Mouse (Mus musculus): ENCODE results near the gene Psg16. TPM values are rescaled to one million over a fixed set of nuclear protein-coding genes. Genes with fewer than 3 reads are reported as not detected.

Psg16 gene
- polyA plus RNA-seq, 1 experiment = not detected

DNA sequence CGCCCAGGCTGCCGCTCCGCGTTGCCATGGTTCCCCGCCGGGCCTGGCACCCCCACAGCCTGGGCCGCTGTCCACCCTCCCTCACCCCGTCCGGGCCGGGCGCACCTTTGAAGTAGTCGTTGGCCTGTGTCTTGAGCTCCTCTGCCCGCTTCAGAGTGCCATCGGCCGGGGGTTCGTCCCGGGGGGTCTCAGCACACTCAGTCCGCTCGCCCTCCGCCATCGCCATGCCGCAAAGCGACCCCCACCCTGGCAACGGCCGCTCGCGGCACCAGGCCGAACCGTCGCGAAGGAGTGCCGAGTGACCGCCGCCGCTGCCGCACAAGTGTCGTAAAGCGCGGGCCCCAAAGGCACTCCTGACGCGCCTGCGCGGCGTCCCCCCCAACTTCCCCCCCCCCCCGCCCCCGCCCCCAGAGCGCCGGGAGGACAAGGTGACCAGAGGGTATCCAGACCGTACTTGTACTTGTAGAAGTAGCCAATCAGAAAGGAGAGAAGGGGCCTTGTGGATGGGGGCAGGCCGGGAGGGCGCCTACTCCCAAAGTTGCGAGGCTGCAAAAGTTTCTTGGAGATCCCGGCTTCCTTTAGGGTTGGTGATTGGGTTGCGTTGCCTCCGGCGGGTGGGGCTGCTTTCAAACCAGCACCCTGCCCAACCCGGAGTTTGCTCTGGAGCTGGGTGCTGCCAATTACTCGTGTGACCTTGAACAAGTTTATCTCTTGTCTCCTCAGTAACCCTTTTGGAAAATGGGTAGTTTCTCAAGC is 46.1 kb upstream of the Psg16 start, which contains the start of gene Ppp5c:
TSS of gene Ppp5c (minus strand) at position 337 of the 756 bp plus-strand sequence.
- H3K4me1 ChIP-seq (ENCODE audit: control insufficient read depth, insufficient read depth, insufficient read length) = peaks cover 40% of the 10 kb centered on the region
- H3K4me3 ChIP-seq (ENCODE audit: extremely low read depth, insufficient read depth, insufficient read length) = peak within 1 kb of the TSS; percentile 97
- H3K27ac ChIP-seq (ENCODE audit: insufficient read depth, low read length) = peak within 1 kb of the TSS; percentile 87
- no peaks in the 10 kb centered on the region for H3K27me3 ChIP-seq (ENCODE audit: control insufficient read depth, insufficient read depth, low read length)
- no peaks in the 10 kb centered on the region for H3K36me3 ChIP-seq (ENCODE audit: control insufficient read depth, insufficient read depth, low read length)
- TF ChIP-seq CTCF (IDR thresholded peaks at IDR 0.05; ENCODE audit: extremely low read depth, insufficient read depth, insufficient read length, insufficient replicate concordance) (no peak), POLR2A (IDR thresholded peaks at IDR 0.05; ENCODE audit: low read depth, low read length) (no peak)
- DNase-seq (ENCODE audit: low read depth in 1 of 2, low spot score in 2 of 2) = peak; percentile 53 to 83
- WGBS = under 1% methylated on average over 58 of the region's 58 CpGs

GRCm38 (mm10) chr7:17028923-17029322 is 44.9 kb upstream of the Psg16 start:
- TF ChIP-seq CTCF (IDR thresholded peaks at IDR 0.05; ENCODE audit: extremely low read depth, insufficient read depth, insufficient read length, insufficient replicate concordance) = no peak
- TF ChIP-seq POLR2A (IDR thresholded peaks at IDR 0.05; ENCODE audit: low read depth, low read length) = no peak
- 85% methylated on average over 7 of the region's 7 CpGs for WGBS
- no peak overlapping the region for H3K27ac ChIP-seq (ENCODE audit: insufficient read depth, low read length)

DNA sequence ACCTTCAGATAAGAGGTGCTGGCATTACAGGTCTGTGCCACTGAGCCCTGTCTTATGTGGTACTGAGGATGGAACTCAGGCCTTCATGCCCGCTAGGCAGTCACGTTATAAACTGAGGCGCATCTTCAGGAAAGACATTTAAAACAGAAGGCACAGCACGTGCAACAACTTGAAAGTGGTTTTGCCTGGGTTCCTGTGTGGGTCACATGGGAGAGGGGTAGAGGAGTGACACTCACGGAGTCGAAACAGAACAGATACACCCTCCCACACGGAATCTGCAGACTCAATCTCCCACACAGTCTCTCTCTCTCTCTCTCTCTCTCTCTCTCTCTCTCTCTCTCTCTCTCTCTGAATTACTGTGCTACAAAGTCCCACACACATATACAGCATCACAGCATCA is 43.6 kb upstream of the Psg16 start:
- no peak overlapping the region for H3K27ac ChIP-seq (ENCODE audit: insufficient read depth, low read length)
- no peaks in the 10 kb centered on the region for H3K36me3 ChIP-seq (ENCODE audit: control insufficient read depth, insufficient read depth, low read length)
- H3K4me3 ChIP-seq (ENCODE audit: extremely low read depth, insufficient read depth, insufficient read length) = no peak overlapping the region
- no peak for TF ChIP-seq CTCF (IDR thresholded peaks at IDR 0.05; ENCODE audit: extremely low read depth, insufficient read depth, insufficient read length, insufficient replicate concordance)
- TF ChIP-seq POLR2A (IDR thresholded peaks at IDR 0.05; ENCODE audit: low read depth, low read length) = no peak
- WGBS = 43% methylated on average over 7 of the region's 7 CpGs
- no peak for DNase-seq (ENCODE audit: low read depth in 1 of 2, low spot score in 2 of 2)
- no peaks in the 10 kb centered on the region for H3K27me3 ChIP-seq (ENCODE audit: control insufficient read depth, insufficient read depth, low read length)
- H3K4me1 ChIP-seq (ENCODE audit: control insufficient read depth, insufficient read depth, insufficient read length) = peaks cover 19% of the 10 kb centered on the region

More at GRCm38 (mm10) chr7:17028923-17029322, 44.9 kb upstream of the Psg16 start:
- H3K36me3 ChIP-seq (ENCODE audit: control insufficient read depth, insufficient read depth, low read length) = no peaks in the 10 kb centered on the region
- H3K27me3 ChIP-seq (ENCODE audit: control insufficient read depth, insufficient read depth, low read length) = no peaks in the 10 kb centered on the region
- no peak for DNase-seq (ENCODE audit: low read depth in 1 of 2, low spot score in 2 of 2)
- no peak overlapping the region for H3K4me3 ChIP-seq (ENCODE audit: extremely low read depth, insufficient read depth, insufficient read length)
- peaks cover 31% of the 10 kb centered on the region for H3K4me1 ChIP-seq (ENCODE audit: control insufficient read depth, insufficient read depth, insufficient read length)

- no peaks in the 10 kb centered on the region for H3K36me3 ChIP-seq (ENCODE audit: control insufficient read depth, insufficient read depth, low read length)
- H3K27ac ChIP-seq (ENCODE audit: insufficient read depth, low read length) = no peak overlapping the region
- no peak for TF ChIP-seq POLR2A (IDR thresholded peaks at IDR 0.05; ENCODE audit: low read depth, low read length)
- TF ChIP-seq CTCF (IDR thresholded peaks at IDR 0.05; ENCODE audit: extremely low read depth, insufficient read depth, insufficient read length, insufficient replicate concordance) = no peak
- DNase-seq (ENCODE audit: low read depth in 1 of 2, low spot score in 2 of 2) = no peak
- H3K27me3 ChIP-seq (ENCODE audit: control insufficient read depth, insufficient read depth, low read length) = no peaks in the 10 kb centered on the region
- H3K4me1 ChIP-seq (ENCODE audit: control insufficient read depth, insufficient read depth, insufficient read length) = no peaks in the 10 kb centered on the region
- 91% methylated on average over 9 of the region's 9 CpGs for WGBS
- H3K4me3 ChIP-seq (ENCODE audit: extremely low read depth, insufficient read depth, insufficient read length) = no peak overlapping the region
Measured at GRCm38 (mm10) chr7:17038018-17038695, 35.7 kb upstream of the Psg16 start.

GRCm38 (mm10) chr7:17039373-17039772 is 34.5 kb upstream of the Psg16 start:
- DNase-seq (ENCODE audit: low read depth in 1 of 2, low spot score in 2 of 2) = no peak
- Histone ChIP-seq H3K27ac (ENCODE audit: insufficient read depth, low read length) (no peak overlapping the region), H3K4me1 (ENCODE audit: control insufficient read depth, insufficient read depth, insufficient read length) (no peaks in the 10 kb centered on the region), H3K36me3 (ENCODE audit: control insufficient read depth, insufficient read depth, low read length) (no peaks in the 10 kb centered on the region), H3K27me3 (ENCODE audit: control insufficient read depth, insufficient read depth, low read length) (no peaks in the 10 kb centered on the region), H3K4me3 (ENCODE audit: extremely low read depth, insufficient read depth, insufficient read length) (no peak overlapping the region)
- TF ChIP-seq POLR2A (IDR thresholded peaks at IDR 0.05; ENCODE audit: low read depth, low read length) (no peak), CTCF (IDR thresholded peaks at IDR 0.05; ENCODE audit: extremely low read depth, insufficient read depth, insufficient read length, insufficient replicate concordance) (no peak)
- 93% methylated on average over 7 of the region's 7 CpGs for WGBS

DNA sequence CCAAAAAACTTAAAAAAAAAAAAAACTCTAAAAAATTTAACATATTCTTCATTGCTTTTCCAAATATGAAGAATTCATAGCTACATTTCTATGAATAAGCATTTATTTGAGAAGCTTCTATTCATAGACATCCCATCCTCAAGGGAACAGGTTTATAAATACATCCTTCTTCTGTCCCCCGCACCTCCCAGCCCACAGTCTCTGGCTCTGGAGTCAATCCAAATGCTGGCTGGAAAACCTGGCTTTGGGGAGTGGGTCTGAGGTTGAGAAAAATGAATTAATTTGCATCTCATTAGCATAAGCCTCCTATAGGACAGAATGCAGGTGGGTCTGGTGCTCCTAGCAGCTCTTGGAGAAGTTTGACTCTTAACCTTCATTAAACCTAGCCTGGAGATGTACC is 28.1 kb upstream of the Psg16 start:
- no peaks in the 10 kb centered on the region for H3K4me1 ChIP-seq (ENCODE audit: control insufficient read depth, insufficient read depth, insufficient read length)
- WGBS = 82% methylated on average over 1 of the region's 1 CpGs
- H3K27me3 ChIP-seq (ENCODE audit: control insufficient read depth, insufficient read depth, low read length) = no peaks in the 10 kb centered on the region
- H3K27ac ChIP-seq (ENCODE audit: insufficient read depth, low read length) = no peak overlapping the region
- no peak overlapping the region for H3K4me3 ChIP-seq (ENCODE audit: extremely low read depth, insufficient read depth, insufficient read length)
- DNase-seq (ENCODE audit: low read depth in 1 of 2, low spot score in 2 of 2) = no peak
- TF ChIP-seq POLR2A (IDR thresholded peaks at IDR 0.05; ENCODE audit: low read depth, low read length) (no peak), CTCF (IDR thresholded peaks at IDR 0.05; ENCODE audit: extremely low read depth, insufficient read depth, insufficient read length, insufficient replicate concordance) (no peak)
- H3K36me3 ChIP-seq (ENCODE audit: control insufficient read depth, insufficient read depth, low read length) = no peaks in the 10 kb centered on the region

Measured in spleen, adult 2 months (tissue).